Mouse (Mus musculus) lung, postnatal 0 days (tissue): Measurements from ENCODE around the gene Actn4. TPM values are rescaled to one million over a fixed set of nuclear protein-coding genes. Genes with fewer than 3 reads are reported as not detected.

ENCODE experiments used
- ATAC-seq: fragments of 200-750 bp; cut with Nextera tagmentation; 2 replicates; pipeline ENCODE4 v1.8.0; 2017; ENCODE audit warnings: moderate library complexity
- DNase-seq: peaks from one replicate; pipeline ENCODE4 v3.0.0-alpha.2; 2016; ENCODE audit warnings: low spot score
- H3K27ac ChIP-seq: fragments of 300-500 bp; sonication (generic); 2 replicates; pipeline ENCODE4 v1.5.1; 2014; ENCODE audit warnings: antibody characterized with exemption, mild to moderate bottlenecking, low read length, mixed read lengths
- H3K27me3 ChIP-seq: fragments of 300-500 bp; sonication (generic); replicated peaks from 2 replicates; pipeline ENCODE4 v1.6.1; 2014; ENCODE audit warnings: low read length, mixed read lengths; ENCODE audit not compliant: insufficient read depth
- H3K36me3 ChIP-seq: fragments of 300-500 bp; sonication (generic); 2 replicates; pipeline ENCODE4 v1.6.1; 2014; ENCODE audit warnings: low read length, mixed read lengths; ENCODE audit not compliant: insufficient read depth
- H3K4me1 ChIP-seq: fragments of 300-500 bp; sonication (generic); 2 replicates; pipeline ENCODE4 v1.6.1; 2014; ENCODE audit warnings: antibody characterized with exemption, low read depth, low read length, mixed read lengths; ENCODE audit not compliant: insufficient read depth
- H3K4me2 ChIP-seq: fragments of 300-500 bp; sonication (generic); replicated peaks from 2 replicates; pipeline ENCODE4 v1.6.1; 2014; ENCODE audit warnings: low read depth, mild to moderate bottlenecking, low read length, moderate library complexity, mixed read lengths
- H3K4me3 ChIP-seq: fragments of 300-500 bp; sonication (generic); 2 replicates; pipeline ENCODE4 v1.5.1; 2014; ENCODE audit warnings: low read depth, low read length
- H3K9ac ChIP-seq: fragments of 300-500 bp; sonication (generic); replicated peaks from 2 replicates; pipeline ENCODE4 v1.6.1; 2014; ENCODE audit warnings: low read depth, mild to moderate bottlenecking
- H3K9me3 ChIP-seq: fragments of 300-500 bp; sonication (generic); 2 replicates; pipeline ENCODE4 v1.6.1; 2016; ENCODE audit warnings: low read length, mixed read lengths
- CTCF ChIP-seq: IDR thresholded peaks from 2 replicates; pipeline ENCODE4 v1.5.1; 2016; ENCODE audit warnings: antibody characterized with exemption, mild to moderate bottlenecking
- EP300 ChIP-seq: IDR thresholded peaks from 2 replicates; pipeline ENCODE4 v1.6.1; 2016; ENCODE audit warnings: antibody characterized with exemption, mild to moderate bottlenecking, control low read depth
- WGBS: fragments of 180-500 bp; shearing (Covaris S2); extraction: QIAGEN DNeasy Blood & Tissue Kit; methylation state at CpG from one replicate; pipeline ENCODE4 v1.1.7; 2014; 5-methylcytosine and 5-hydroxymethylcytosine counted together
- polyA plus RNA-seq: library from polyadenylated mRNA; unstranded; fragments of >200 nt; fragmentation: Nextera tagmentation; extraction: Ambion mirVana; gene quantifications from 2 replicates; pipeline ENCODE4 v1.2.1, GENCODE M21; 2015

The Actn4 gene
- polyA plus RNA-seq, 1 experiment from 2014 or later = 202 TPM

DNA sequence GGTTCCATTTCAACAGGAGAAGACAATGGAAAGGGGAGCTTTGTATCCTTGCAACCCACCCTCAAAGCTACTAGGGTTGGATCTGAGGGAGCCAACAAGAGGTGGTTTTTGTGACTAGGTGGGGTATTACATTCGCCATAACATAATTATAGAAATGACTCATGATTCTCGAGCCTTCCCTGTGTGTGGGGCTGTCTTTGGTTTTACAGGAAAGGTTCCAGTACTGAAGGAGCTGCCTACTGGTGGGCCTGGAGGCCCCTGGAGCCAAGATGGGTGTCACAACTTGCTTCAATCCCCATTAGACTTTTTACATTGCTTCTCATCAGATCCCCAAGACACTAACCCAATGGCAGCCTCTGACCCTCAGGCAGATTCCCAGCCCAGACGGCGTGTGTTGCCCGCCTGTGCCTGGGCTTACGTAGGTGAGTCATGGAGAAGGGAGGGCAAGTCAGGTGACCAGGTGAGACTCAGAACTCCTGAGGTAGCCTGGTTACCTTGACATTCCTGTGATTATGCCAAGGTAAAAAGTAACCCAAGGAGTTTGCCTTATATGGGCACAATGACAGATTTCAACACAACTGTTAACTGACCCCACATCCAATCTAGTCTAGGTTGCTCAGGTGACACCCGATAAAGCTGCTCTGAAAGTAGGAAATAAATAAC is 31.0 kb downstream of the Actn4 start:
- H3K4me3 ChIP-seq = no peak overlapping the region
- DNase-seq (peak; percentile 94), ATAC-seq (peak; percentile 92)
- H3K9ac ChIP-seq = no peak overlapping the region
- no peak overlapping the region for H3K4me2 ChIP-seq
- WGBS = 59% methylated on average over 7 of the region's 7 CpGs
- TF ChIP-seq EP300 (peak; percentile 75), CTCF (no peak)
- no peaks in the 10 kb centered on the region for H3K9me3 ChIP-seq
- peak overlapping the region; percentile 86 for H3K27ac ChIP-seq
- 0 out of 2 replicates have a peak, but pooled peaks cover 5% of the 10 kb centered on the region for H3K36me3 ChIP-seq
- peaks cover 23% of the 10 kb centered on the region for H3K4me1 ChIP-seq
- H3K27me3 ChIP-seq = no peaks in the 10 kb centered on the region

DNA sequence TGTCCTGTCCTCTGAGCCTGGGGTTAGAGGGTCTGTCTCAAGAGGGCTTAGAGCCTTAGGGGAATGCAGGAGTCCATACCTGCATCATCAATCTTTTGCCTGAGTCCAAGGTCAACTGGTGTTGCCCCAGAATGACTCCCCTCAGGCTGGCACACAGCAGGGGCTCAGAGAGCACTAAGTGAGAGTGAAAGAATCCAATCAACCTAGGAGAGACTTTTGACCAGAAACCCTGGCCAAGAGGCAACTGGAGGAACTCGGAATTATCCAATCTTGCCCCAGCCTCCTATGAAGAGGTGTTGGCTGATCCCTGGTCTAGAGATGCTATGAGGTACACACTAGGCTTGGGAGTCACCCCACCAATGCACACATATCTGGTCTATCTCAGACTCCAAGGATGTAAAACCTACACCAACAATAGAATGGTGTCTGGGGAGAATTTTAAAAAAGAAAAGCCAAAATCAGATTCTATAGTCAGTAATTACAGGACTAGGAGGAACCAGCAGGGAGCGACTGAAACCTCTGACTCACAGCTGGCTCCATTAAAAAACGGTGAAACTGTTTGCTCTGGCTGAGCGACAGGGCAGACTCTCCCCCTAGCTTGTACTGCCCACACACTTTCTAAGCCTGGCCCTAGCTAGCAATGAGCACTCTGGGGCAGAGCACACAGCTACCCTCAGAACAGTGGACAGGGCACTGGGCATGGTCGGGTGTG is 31.7 kb downstream of the Actn4 start:
- WGBS = 42% methylated on average over 5 of the region's 5 CpGs
- Histone ChIP-seq H3K4me1 (peaks cover 29% of the 10 kb centered on the region), H3K4me2 (no peak overlapping the region), H3K4me3 (no peak overlapping the region), H3K27ac (peak overlapping the region; percentile 86), H3K27me3 (no peaks in the 10 kb centered on the region), H3K9ac (no peak overlapping the region), H3K9me3 (no peaks in the 10 kb centered on the region), H3K36me3 (0 out of 2 replicates have a peak, but pooled peaks cover 5% of the 10 kb centered on the region)
- DNase-seq (peak; percentile 64), ATAC-seq (peak; percentile 45)
- TF ChIP-seq CTCF = peak; percentile 40; the same call in 1 of the 2 replicates
- TF ChIP-seq EP300 = no peak

DNA sequence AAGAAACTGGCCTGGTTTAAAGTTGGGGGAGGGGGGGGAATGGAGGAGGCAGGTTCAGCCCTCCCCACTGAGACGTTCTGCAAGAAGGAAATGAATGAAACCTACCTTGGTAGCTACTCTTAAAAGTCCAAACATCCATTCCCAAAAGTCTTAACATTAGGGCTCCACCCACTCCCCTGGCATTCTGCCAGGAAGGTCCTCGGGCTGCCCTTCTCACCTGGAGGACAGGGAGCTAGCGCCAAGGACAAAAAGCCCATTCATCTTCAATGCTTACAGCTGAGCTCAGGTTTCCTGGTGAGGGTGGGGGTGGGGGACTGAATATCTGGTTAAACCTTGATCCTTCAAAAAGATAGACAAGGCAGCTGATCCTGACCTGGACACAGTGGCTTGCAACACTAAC is 32.8 kb downstream of the Actn4 start:
- ATAC-seq = no peak
- TF ChIP-seq CTCF = no peak
- TF ChIP-seq EP300 = no peak
- WGBS = 21% methylated on average over 3 of the region's 3 CpGs
- H3K4me2 ChIP-seq = no peak overlapping the region
- peaks cover 38% of the 10 kb centered on the region for H3K4me1 ChIP-seq
- H3K9me3 ChIP-seq = no peaks in the 10 kb centered on the region
- DNase-seq = peak; percentile 58
- H3K36me3 ChIP-seq = 0 out of 2 replicates have a peak, but pooled peaks cover 5% of the 10 kb centered on the region
- peak overlapping the region; percentile 86; the same call in 1 of the 2 replicates for H3K27ac ChIP-seq
- H3K4me3 ChIP-seq = no peak overlapping the region
- no peak overlapping the region for H3K9ac ChIP-seq
- H3K27me3 ChIP-seq = no peaks in the 10 kb centered on the region

DNA sequence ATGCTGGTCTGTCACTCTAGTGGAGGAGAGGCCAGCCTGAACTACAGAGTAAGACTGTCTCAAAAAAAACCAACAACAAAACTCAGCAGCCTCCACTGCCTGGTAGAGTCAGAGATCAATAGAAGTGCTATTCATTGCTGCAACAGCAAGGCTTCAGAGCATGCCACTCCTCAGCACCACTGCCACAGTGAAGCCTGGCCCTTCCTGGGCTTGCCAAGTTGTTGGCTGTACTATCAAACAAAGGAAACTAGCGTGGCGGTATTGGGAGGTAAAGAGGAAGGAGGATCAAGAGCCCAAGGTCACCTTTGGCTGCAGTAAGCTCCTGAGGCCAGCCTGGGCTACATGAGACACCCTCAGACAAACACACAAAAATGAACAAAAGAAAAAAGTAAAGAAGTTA is 36.0 kb downstream of the Actn4 start:
- Histone ChIP-seq H3K27me3 (no peaks in the 10 kb centered on the region), H3K27ac (peak overlapping the region; percentile 81), H3K9me3 (no peaks in the 10 kb centered on the region), H3K4me1 (peaks cover 51% of the 10 kb centered on the region), H3K36me3 (no peaks in the 10 kb centered on the region), H3K9ac (no peak overlapping the region), H3K4me3 (no peak overlapping the region), H3K4me2 (no peak overlapping the region)
- DNase-seq (no peak), ATAC-seq (no peak)
- TF ChIP-seq CTCF = no peak
- TF ChIP-seq EP300 = no peak
- WGBS = 33% methylated on average over 2 of the region's 2 CpGs

DNA sequence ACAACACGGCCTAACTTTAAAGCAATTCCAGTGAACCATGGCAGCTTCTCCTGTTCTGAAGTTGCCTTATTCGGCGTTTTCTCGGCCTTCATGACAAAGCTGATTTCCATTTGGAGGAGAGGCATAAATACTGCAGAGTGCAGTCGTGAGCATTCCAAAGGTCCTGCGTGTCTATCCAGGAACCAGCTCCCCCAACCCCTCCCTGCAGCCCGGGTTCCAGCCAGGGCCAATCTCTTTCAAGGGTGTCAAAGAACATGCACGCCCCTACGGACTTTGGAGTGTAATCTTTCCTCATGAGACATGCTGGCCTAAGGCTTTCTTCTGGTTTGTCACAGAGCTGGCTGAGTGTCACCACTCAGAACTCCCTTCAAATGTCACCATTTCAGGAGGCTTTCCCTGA is 36.8 kb downstream of the Actn4 start:
- TF ChIP-seq CTCF = no peak; the same call in 1 of the 2 replicates
- peak; percentile 74 for TF ChIP-seq EP300
- Histone ChIP-seq H3K4me3 (no peak overlapping the region), H3K4me1 (peaks cover 46% of the 10 kb centered on the region), H3K9ac (no peak overlapping the region), H3K9me3 (no peaks in the 10 kb centered on the region), H3K36me3 (no peaks in the 10 kb centered on the region), H3K27me3 (no peaks in the 10 kb centered on the region), H3K4me2 (no peak overlapping the region), H3K27ac (peak overlapping the region; percentile 81)
- ATAC-seq (peak; percentile 88), DNase-seq (peak; percentile 93)
- 18% methylated on average over 9 of the region's 9 CpGs for WGBS

DNA sequence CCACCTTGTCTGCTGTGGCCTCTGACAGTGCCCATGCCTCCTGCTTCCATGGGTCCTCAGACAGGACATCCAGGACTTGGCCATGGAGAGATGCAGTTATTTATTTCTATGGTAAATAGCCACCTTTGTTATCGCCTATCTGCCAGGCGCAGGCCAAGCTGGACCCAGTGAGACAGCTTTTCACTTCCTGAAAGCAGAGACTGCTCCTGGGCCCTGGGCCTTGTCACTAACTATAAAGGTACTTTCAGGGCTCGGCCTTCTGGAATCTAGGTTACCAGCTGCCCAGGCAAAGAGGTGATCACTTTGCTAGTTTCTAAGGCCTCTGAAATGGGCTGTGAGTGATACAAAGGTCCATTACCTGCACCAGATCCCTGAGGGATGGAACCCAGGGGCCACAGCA is 37.3 kb downstream of the Actn4 start:
- ATAC-seq = no peak
- H3K4me3 ChIP-seq = no peak overlapping the region
- TF ChIP-seq EP300 = no peak
- no peak for TF ChIP-seq CTCF
- H3K36me3 ChIP-seq = no peaks in the 10 kb centered on the region
- peak overlapping the region; percentile 81 for H3K27ac ChIP-seq
- no peaks in the 10 kb centered on the region for H3K9me3 ChIP-seq
- WGBS = 46% methylated on average over 3 of the region's 3 CpGs
- H3K9ac ChIP-seq = no peak overlapping the region
- no peak for DNase-seq
- no peak overlapping the region for H3K4me2 ChIP-seq
- no peaks in the 10 kb centered on the region for H3K27me3 ChIP-seq
- peaks cover 46% of the 10 kb centered on the region for H3K4me1 ChIP-seq
